Mouse (Mus musculus): ENCODE measurements around the gene Camkmt. TPM values are rescaled to one million over a fixed set of nuclear protein-coding genes. Genes with fewer than 3 reads are reported as not detected.

Gene Camkmt
- polyA plus RNA-seq, 1 experiment from 2014 or later = 11.4 TPM

GRCm38 (mm10) chr17:85080781-85081180 lies 9.6 kb upstream of the Camkmt start:
- no peak overlapping the region for H3K27ac ChIP-seq (replicated peaks; ENCODE audit: low read depth, low read length)
- no peak overlapping the region for H3K4me3 ChIP-seq (ENCODE audit: low read depth, low read length)
- H3K9ac ChIP-seq (ENCODE audit: low read length) = no peak overlapping the region
- peaks cover 5% of the 10 kb centered on the region; the same call in 1 of the 2 replicates for H3K36me3 ChIP-seq (ENCODE audit: control insufficient read depth, insufficient read depth, low read length)
- ATAC-seq (ENCODE audit: insufficient number of reproducible peaks, low FRiP score, low TSS enrichment, low read depth) (no peak), DNase-seq (ENCODE audit: low spot score) (no peak)
- H3K4me1 ChIP-seq (ENCODE audit: control insufficient read depth, insufficient read depth, low read length) = no peaks in the 10 kb centered on the region
- H3K4me2 ChIP-seq (ENCODE audit: low read depth, severe bottlenecking) = no peak overlapping the region
- H3K9me3 ChIP-seq (ENCODE audit: control insufficient read depth, low read length) = no peaks in the 10 kb centered on the region
- 92% methylated on average over 11 of the region's 11 CpGs for WGBS
- no peaks in the 10 kb centered on the region for H3K27me3 ChIP-seq (ENCODE audit: control insufficient read depth, insufficient read depth, low read length)

- Histone ChIP-seq H3K4me3 (ENCODE audit: low read depth, low read length) (no peak overlapping the region), H3K27ac (replicated peaks; ENCODE audit: low read depth, low read length) (no peak overlapping the region), H3K27me3 (ENCODE audit: control insufficient read depth, insufficient read depth, low read length) (no peaks in the 10 kb centered on the region), H3K4me1 (ENCODE audit: control insufficient read depth, insufficient read depth, low read length) (peaks cover 3% of the 10 kb centered on the region; the same call in 1 of the 2 replicates), H3K9me3 (ENCODE audit: control insufficient read depth, low read length) (no peaks in the 10 kb centered on the region), H3K9ac (ENCODE audit: low read length) (no peak overlapping the region), H3K36me3 (ENCODE audit: control insufficient read depth, insufficient read depth, low read length) (no peaks in the 10 kb centered on the region), H3K4me2 (ENCODE audit: low read depth, severe bottlenecking) (no peak overlapping the region)
- 95% methylated on average over 2 of the region's 2 CpGs for WGBS
- DNase-seq (ENCODE audit: low spot score) = no peak
- no peak for ATAC-seq (ENCODE audit: insufficient number of reproducible peaks, low FRiP score, low TSS enrichment, low read depth)
Observed at GRCm38 (mm10) chr17:85085335-85085734, 5.0 kb upstream of the Camkmt start.

GRCm38 (mm10) chr17:85086501-85086900 lies 3.9 kb upstream of the Camkmt start:
- Histone ChIP-seq H3K4me1 (ENCODE audit: control insufficient read depth, insufficient read depth, low read length) (peaks cover 5% of the 10 kb centered on the region; the same call in 1 of the 2 replicates), H3K4me2 (ENCODE audit: low read depth, severe bottlenecking) (no peak overlapping the region), H3K9ac (ENCODE audit: low read length) (no peak overlapping the region), H3K27ac (replicated peaks; ENCODE audit: low read depth, low read length) (no peak overlapping the region), H3K4me3 (ENCODE audit: low read depth, low read length) (no peak overlapping the region), H3K36me3 (ENCODE audit: control insufficient read depth, insufficient read depth, low read length) (no peaks in the 10 kb centered on the region), H3K27me3 (ENCODE audit: control insufficient read depth, insufficient read depth, low read length) (no peaks in the 10 kb centered on the region), H3K9me3 (ENCODE audit: control insufficient read depth, low read length) (no peaks in the 10 kb centered on the region)
- DNase-seq (ENCODE audit: low spot score) = no peak
- WGBS = 85% methylated on average over 1 of the region's 1 CpGs
- ATAC-seq (ENCODE audit: insufficient number of reproducible peaks, low FRiP score, low TSS enrichment, low read depth) = no peak

- Histone ChIP-seq H3K36me3 (ENCODE audit: control insufficient read depth, insufficient read depth, low read length) (no peaks in the 10 kb centered on the region), H3K9ac (ENCODE audit: low read length) (no peak overlapping the region), H3K9me3 (ENCODE audit: control insufficient read depth, low read length) (no peaks in the 10 kb centered on the region), H3K4me3 (ENCODE audit: low read depth, low read length) (no peak overlapping the region), H3K4me2 (ENCODE audit: low read depth, severe bottlenecking) (no peak overlapping the region), H3K27ac (replicated peaks; ENCODE audit: low read depth, low read length) (no peak overlapping the region), H3K4me1 (ENCODE audit: control insufficient read depth, insufficient read depth, low read length) (peaks cover 5% of the 10 kb centered on the region; the same call in 1 of the 2 replicates), H3K27me3 (ENCODE audit: control insufficient read depth, insufficient read depth, low read length) (no peaks in the 10 kb centered on the region)
- WGBS = 88% methylated on average over 5 of the region's 5 CpGs
- no peak for DNase-seq (ENCODE audit: low spot score)
- no peak for ATAC-seq (ENCODE audit: insufficient number of reproducible peaks, low FRiP score, low TSS enrichment, low read depth)
Observed at GRCm38 (mm10) chr17:85087591-85087990, 2.8 kb upstream of the Camkmt start.

- WGBS = 90% methylated on average over 11 of the region's 11 CpGs
- no peak overlapping the region for H3K4me3 ChIP-seq (ENCODE audit: low read depth, low read length)
- DNase-seq (ENCODE audit: low spot score) = no peak
Observed at GRCm38 (mm10) chr17:85088401-85088800, 2.0 kb upstream of the Camkmt start.

GRCm38 (mm10) chr17:85089011-85089410 lies 1.3 kb upstream of the Camkmt start:
- Histone ChIP-seq H3K4me1 (ENCODE audit: control insufficient read depth, insufficient read depth, low read length) (peaks cover 5% of the 10 kb centered on the region; the same call in 1 of the 2 replicates), H3K9ac (ENCODE audit: low read length) (no peak overlapping the region), H3K4me3 (ENCODE audit: low read depth, low read length) (peak overlapping the region; percentile 82; the same call in 1 of the 2 replicates), H3K4me2 (ENCODE audit: low read depth, severe bottlenecking) (peak overlapping the region; percentile 81; the same call in 1 of the 2 replicates), H3K27me3 (ENCODE audit: control insufficient read depth, insufficient read depth, low read length) (no peaks in the 10 kb centered on the region), H3K27ac (replicated peaks; ENCODE audit: low read depth, low read length) (no peak overlapping the region), H3K9me3 (ENCODE audit: control insufficient read depth, low read length) (no peaks in the 10 kb centered on the region), H3K36me3 (ENCODE audit: control insufficient read depth, insufficient read depth, low read length) (no peaks in the 10 kb centered on the region)
- no peak for ATAC-seq (ENCODE audit: insufficient number of reproducible peaks, low FRiP score, low TSS enrichment, low read depth)
- no peak for DNase-seq (ENCODE audit: low spot score)
- WGBS = 58% methylated on average over 6 of the region's 6 CpGs

More at GRCm38 (mm10) chr17:85088401-85088800, 2.0 kb upstream of the Camkmt start:
- H3K9me3 ChIP-seq (ENCODE audit: control insufficient read depth, low read length) = no peaks in the 10 kb centered on the region
- no peaks in the 10 kb centered on the region for H3K36me3 ChIP-seq (ENCODE audit: control insufficient read depth, insufficient read depth, low read length)
- peaks cover 5% of the 10 kb centered on the region; the same call in 1 of the 2 replicates for H3K4me1 ChIP-seq (ENCODE audit: control insufficient read depth, insufficient read depth, low read length)
- no peak overlapping the region for H3K27ac ChIP-seq (replicated peaks; ENCODE audit: low read depth, low read length)
- ATAC-seq (ENCODE audit: insufficient number of reproducible peaks, low FRiP score, low TSS enrichment, low read depth) = no peak
- H3K9ac ChIP-seq (ENCODE audit: low read length) = no peak overlapping the region
- no peak overlapping the region for H3K4me2 ChIP-seq (ENCODE audit: low read depth, severe bottlenecking)
- H3K27me3 ChIP-seq (ENCODE audit: control insufficient read depth, insufficient read depth, low read length) = no peaks in the 10 kb centered on the region

- Histone ChIP-seq H3K27ac (replicated peaks; ENCODE audit: low read depth, low read length) (no peak overlapping the region), H3K4me1 (ENCODE audit: control insufficient read depth, insufficient read depth, low read length) (peaks cover 5% of the 10 kb centered on the region; the same call in 1 of the 2 replicates), H3K4me2 (ENCODE audit: low read depth, severe bottlenecking) (peak overlapping the region; percentile 81), H3K27me3 (ENCODE audit: control insufficient read depth, insufficient read depth, low read length) (no peaks in the 10 kb centered on the region), H3K36me3 (ENCODE audit: control insufficient read depth, insufficient read depth, low read length) (no peaks in the 10 kb centered on the region), H3K9ac (ENCODE audit: low read length) (peak overlapping the region; percentile 64), H3K4me3 (ENCODE audit: low read depth, low read length) (peak overlapping the region; percentile 82), H3K9me3 (ENCODE audit: control insufficient read depth, low read length) (no peaks in the 10 kb centered on the region)
- DNase-seq (ENCODE audit: low spot score) (no peak), ATAC-seq (ENCODE audit: insufficient number of reproducible peaks, low FRiP score, low TSS enrichment, low read depth) (no peak)
- under 1% methylated on average over 16 of the region's 16 CpGs for WGBS
Observed at GRCm38 (mm10) chr17:85089621-85090020, 731 bp upstream of the Camkmt start.

- Histone ChIP-seq H3K9ac (ENCODE audit: low read length) (no peak overlapping the region), H3K27me3 (ENCODE audit: control insufficient read depth, insufficient read depth, low read length) (no peaks in the 10 kb centered on the region), H3K9me3 (ENCODE audit: control insufficient read depth, low read length) (no peaks in the 10 kb centered on the region), H3K4me2 (ENCODE audit: low read depth, severe bottlenecking) (peak overlapping the region; percentile 81; the same call in 1 of the 2 replicates), H3K4me1 (ENCODE audit: control insufficient read depth, insufficient read depth, low read length) (peaks cover 5% of the 10 kb centered on the region; the same call in 1 of the 2 replicates), H3K27ac (replicated peaks; ENCODE audit: low read depth, low read length) (no peak overlapping the region), H3K4me3 (ENCODE audit: low read depth, low read length) (peak overlapping the region; percentile 82; the same call in 1 of the 2 replicates), H3K36me3 (ENCODE audit: control insufficient read depth, insufficient read depth, low read length) (no peaks in the 10 kb centered on the region)
- ATAC-seq (ENCODE audit: insufficient number of reproducible peaks, low FRiP score, low TSS enrichment, low read depth) = no peak
- no peak for DNase-seq (ENCODE audit: low spot score)
- 92% methylated on average over 6 of the region's 6 CpGs for WGBS
Observed at GRCm38 (mm10) chr17:85091762-85092161, 1.4 kb downstream of the Camkmt start.

- ATAC-seq (ENCODE audit: insufficient number of reproducible peaks, low FRiP score, low TSS enrichment, low read depth) (no peak), DNase-seq (ENCODE audit: low spot score) (no peak)
- Histone ChIP-seq H3K4me1 (ENCODE audit: control insufficient read depth, insufficient read depth, low read length) (peaks cover 1% of the 10 kb centered on the region; the same call in 1 of the 2 replicates), H3K4me3 (ENCODE audit: low read depth, low read length) (no peak overlapping the region), H3K27ac (replicated peaks; ENCODE audit: low read depth, low read length) (no peak overlapping the region), H3K9ac (ENCODE audit: low read length) (no peak overlapping the region), H3K27me3 (ENCODE audit: control insufficient read depth, insufficient read depth, low read length) (no peaks in the 10 kb centered on the region), H3K4me2 (ENCODE audit: low read depth, severe bottlenecking) (no peak overlapping the region), H3K36me3 (ENCODE audit: control insufficient read depth, insufficient read depth, low read length) (peaks cover 9% of the 10 kb centered on the region; the same call in 1 of the 2 replicates), H3K9me3 (ENCODE audit: control insufficient read depth, low read length) (no peaks in the 10 kb centered on the region)
- 97% methylated on average over 3 of the region's 3 CpGs for WGBS
Observed at GRCm38 (mm10) chr17:85096396-85096795, 6.0 kb downstream of the Camkmt start.

All from limb, embryonic 11.5 days (tissue).